Mouse (Mus musculus) embryonic facial prominence, embryonic 10.5 days (tissue): ENCODE measurements around the gene Zfp366. TPM values are rescaled to one million over a fixed set of nuclear protein-coding genes. Genes with fewer than 3 reads are reported as not detected.

Experiments
- DNase-seq: peaks from one replicate; pipeline ENCODE4 v3.0.0-alpha.2; 2017; ENCODE audit warnings: low spot score
- H3K27ac ChIP-seq: fragments of 300-500 bp; sonication (generic); replicated peaks from 2 replicates; pipeline ENCODE4 v1.5.1; 2016; ENCODE audit warnings: mild to moderate bottlenecking
- H3K27me3 ChIP-seq: fragments of 300-500 bp; sonication (generic); replicated peaks from 2 replicates; pipeline ENCODE4 v1.6.1; 2016; ENCODE audit warnings: low read depth, mild to moderate bottlenecking; ENCODE audit not compliant: poor library complexity, severe bottlenecking
- H3K36me3 ChIP-seq: fragments of 300-500 bp; sonication (generic); replicated peaks from 2 replicates; pipeline ENCODE4 v1.6.1; 2016; ENCODE audit warnings: mild to moderate bottlenecking, moderate library complexity
- H3K4me1 ChIP-seq: fragments of 300-500 bp; sonication (generic); 2 replicates; pipeline ENCODE4 v1.6.1; 2016
- H3K4me3 ChIP-seq: fragments of 300-500 bp; sonication (generic); 2 replicates; pipeline ENCODE4 v1.5.1; 2016; ENCODE audit warnings: mild to moderate bottlenecking, moderate library complexity
- H3K9me3 ChIP-seq: fragments of 300-500 bp; sonication (generic); 2 replicates; pipeline ENCODE4 v1.6.1; 2016; ENCODE audit warnings: mild to moderate bottlenecking
- WGBS: fragments of 180-500 bp; shearing (Covaris S2); methylation state at CpG from one replicate; pipeline ENCODE4 v1.1.7; 2016; 5-methylcytosine and 5-hydroxymethylcytosine counted together
- polyA plus RNA-seq: library from polyadenylated mRNA; unstranded; fragments of >200 nt; fragmentation: Nextera tagmentation; extraction: Ambion mirVana; gene quantifications from 2 replicates; pipeline ENCODE4 v1.2.1, GENCODE M21; 2016

The Zfp366 gene
- polyA plus RNA-seq, 1 experiment from 2014 or later: 0.56 TPM

GRCm38 (mm10) chr13:99189671-99190070 is 5.0 kb downstream of the Zfp366 start:
- Histone ChIP-seq H3K9me3 (no peaks in the 10 kb centered on the region), H3K4me3 (no peak overlapping the region), H3K27ac (no peak overlapping the region), H3K36me3 (no peaks in the 10 kb centered on the region), H3K27me3 (no peaks in the 10 kb centered on the region), H3K4me1 (peaks cover 13% of the 10 kb centered on the region)
- 82% methylated on average over 3 of the region's 3 CpGs for WGBS
- no peak for DNase-seq

GRCm38 (mm10) chr13:99190466-99190865 is 5.8 kb downstream of the Zfp366 start:
- DNase-seq: no peak
- peaks cover 7% of the 10 kb centered on the region; the same call in 1 of the 2 replicates for H3K4me1 ChIP-seq
- 69% methylated on average over 11 of the region's 11 CpGs for WGBS
- 0 out of 2 replicates have a peak overlapping the region, but pooled peaks have one; percentile 20 for H3K27ac ChIP-seq
- H3K36me3 ChIP-seq: no peaks in the 10 kb centered on the region
- no peaks in the 10 kb centered on the region for H3K9me3 ChIP-seq
- H3K27me3 ChIP-seq: no peaks in the 10 kb centered on the region
- no peak overlapping the region for H3K4me3 ChIP-seq

- Histone ChIP-seq H3K9me3 (no peaks in the 10 kb centered on the region), H3K4me1 (peaks cover 7% of the 10 kb centered on the region; the same call in 1 of the 2 replicates), H3K36me3 (no peaks in the 10 kb centered on the region), H3K27ac (no peak overlapping the region), H3K27me3 (no peaks in the 10 kb centered on the region), H3K4me3 (no peak overlapping the region)
- no peak for DNase-seq
- WGBS: 89% methylated on average over 13 of the region's 13 CpGs
Observed at GRCm38 (mm10) chr13:99191063-99191462, 6.4 kb downstream of the Zfp366 start.

GRCm38 (mm10) chr13:99196314-99196713 is 11.7 kb downstream of the Zfp366 start:
- no peaks in the 10 kb centered on the region for H3K9me3 ChIP-seq
- WGBS: 88% methylated on average over 12 of the region's 12 CpGs
- no peak for DNase-seq
- H3K27ac ChIP-seq: no peak overlapping the region
- no peaks in the 10 kb centered on the region for H3K36me3 ChIP-seq
- H3K27me3 ChIP-seq: no peaks in the 10 kb centered on the region
- H3K4me1 ChIP-seq: no peaks in the 10 kb centered on the region
- no peak overlapping the region for H3K4me3 ChIP-seq

- no peaks in the 10 kb centered on the region for H3K9me3 ChIP-seq
- no peak overlapping the region for H3K4me3 ChIP-seq
- H3K36me3 ChIP-seq: no peaks in the 10 kb centered on the region
- H3K4me1 ChIP-seq: peaks cover under 1% of the 10 kb centered on the region; the same call in 1 of the 2 replicates
- 78% methylated on average over 4 of the region's 4 CpGs for WGBS
- DNase-seq: no peak
- H3K27me3 ChIP-seq: no peaks in the 10 kb centered on the region
- H3K27ac ChIP-seq: no peak overlapping the region
Observed at GRCm38 (mm10) chr13:99196865-99197264, 12.2 kb downstream of the Zfp366 start.

GRCm38 (mm10) chr13:99201647-99202574 is 17.3 kb downstream of the Zfp366 start:
- DNase-seq: no peak
- H3K27ac ChIP-seq: no peak overlapping the region
- WGBS: 71% methylated on average over 16 of the region's 16 CpGs

GRCm38 (mm10) chr13:99207214-99207613 is 22.6 kb downstream of the Zfp366 start:
- no peak overlapping the region for H3K27ac ChIP-seq
- no peak for DNase-seq
- H3K4me3 ChIP-seq: no peak overlapping the region
- no peaks in the 10 kb centered on the region for H3K36me3 ChIP-seq
- H3K4me1 ChIP-seq: peaks cover 7% of the 10 kb centered on the region
- H3K27me3 ChIP-seq: no peaks in the 10 kb centered on the region
- 92% methylated on average over 9 of the region's 9 CpGs for WGBS
- no peaks in the 10 kb centered on the region for H3K9me3 ChIP-seq

More at GRCm38 (mm10) chr13:99201647-99202574, 17.3 kb downstream of the Zfp366 start:
- H3K27me3 ChIP-seq: no peaks in the 10 kb centered on the region
- no peak overlapping the region for H3K4me3 ChIP-seq
- H3K36me3 ChIP-seq: no peaks in the 10 kb centered on the region
- H3K4me1 ChIP-seq: peaks cover 8% of the 10 kb centered on the region
- H3K9me3 ChIP-seq: no peaks in the 10 kb centered on the region

- H3K27me3 ChIP-seq: no peaks in the 10 kb centered on the region
- H3K36me3 ChIP-seq: no peaks in the 10 kb centered on the region
- H3K4me3 ChIP-seq: no peak overlapping the region
- 92% methylated on average over 5 of the region's 5 CpGs for WGBS
- 0 out of 2 replicates have a peak, but pooled peaks cover 2% of the 10 kb centered on the region for H3K4me1 ChIP-seq
- no peak overlapping the region for H3K27ac ChIP-seq
- no peaks in the 10 kb centered on the region for H3K9me3 ChIP-seq
- no peak for DNase-seq
Observed at GRCm38 (mm10) chr13:99209859-99210258, 25.2 kb downstream of the Zfp366 start.

GRCm38 (mm10) chr13:99210837-99211236 is 26.2 kb downstream of the Zfp366 start:
- no peaks in the 10 kb centered on the region for H3K9me3 ChIP-seq
- no peaks in the 10 kb centered on the region for H3K36me3 ChIP-seq
- 82% methylated on average over 5 of the region's 5 CpGs for WGBS
- DNase-seq: no peak
- H3K4me1 ChIP-seq: 0 out of 2 replicates have a peak, but pooled peaks cover 2% of the 10 kb centered on the region
- no peak overlapping the region for H3K27ac ChIP-seq
- H3K4me3 ChIP-seq: no peak overlapping the region
- no peaks in the 10 kb centered on the region for H3K27me3 ChIP-seq

GRCm38 (mm10) chr13:99212976-99213375 is 28.4 kb downstream of the Zfp366 start:
- Histone ChIP-seq H3K36me3 (no peaks in the 10 kb centered on the region), H3K9me3 (no peaks in the 10 kb centered on the region), H3K4me3 (no peak overlapping the region), H3K27me3 (no peaks in the 10 kb centered on the region), H3K27ac (no peak overlapping the region), H3K4me1 (0 out of 2 replicates have a peak, but pooled peaks cover 2% of the 10 kb centered on the region)
- DNase-seq: no peak
- WGBS: 83% methylated on average over 5 of the region's 5 CpGs

GRCm38 (mm10) chr13:99216005-99216404 is 31.4 kb downstream of the Zfp366 start:
- no peak for DNase-seq
- WGBS: 90% methylated on average over 2 of the region's 2 CpGs
- no peak overlapping the region for H3K4me3 ChIP-seq

GRCm38 (mm10) chr13:99217984-99218383 is 33.4 kb downstream of the Zfp366 start:
- H3K4me3 ChIP-seq: no peak overlapping the region
- no peaks in the 10 kb centered on the region for H3K4me1 ChIP-seq
- no peaks in the 10 kb centered on the region for H3K36me3 ChIP-seq
- H3K27me3 ChIP-seq: no peaks in the 10 kb centered on the region
- no peak overlapping the region; the same call in 1 of the 2 replicates for H3K27ac ChIP-seq
- no peaks in the 10 kb centered on the region for H3K9me3 ChIP-seq
- no peak for DNase-seq
- 9% methylated on average over 4 of the region's 4 CpGs for WGBS

More at GRCm38 (mm10) chr13:99216005-99216404, 31.4 kb downstream of the Zfp366 start:
- H3K9me3 ChIP-seq: no peaks in the 10 kb centered on the region
- H3K4me1 ChIP-seq: 0 out of 2 replicates have a peak, but pooled peaks cover 2% of the 10 kb centered on the region
- H3K36me3 ChIP-seq: no peaks in the 10 kb centered on the region
- H3K27ac ChIP-seq: no peak overlapping the region
- H3K27me3 ChIP-seq: no peaks in the 10 kb centered on the region

- H3K27ac ChIP-seq: no peak overlapping the region
- 91% methylated on average over 4 of the region's 4 CpGs for whole genome bisulfite sequencing
- H3K27me3 ChIP-seq: no peaks in the 10 kb centered on the region
- no peaks in the 10 kb centered on the region for H3K36me3 ChIP-seq
- H3K9me3 ChIP-seq: no peaks in the 10 kb centered on the region
- no peak overlapping the region for H3K4me3 ChIP-seq
- no peaks in the 10 kb centered on the region for H3K4me1 ChIP-seq
- DNase-seq: no peak
Observed at GRCm38 (mm10) chr13:99219586-99219985, 35.0 kb downstream of the Zfp366 start.
